Mouse (Mus musculus): ENCODE measurements around the gene Smad6.

- TF ChIP-seq TAL1 (conservative IDR thresholded peaks at IDR 0.05; ENCODE audit: low read depth, low read length) (no peak), CTCF (IDR thresholded peaks at IDR 0.05; ENCODE audit: low read depth, low read length) (no peak), POLR2AphosphoS5 (IDR thresholded peaks at IDR 0.05; ENCODE audit: insufficient replicate concordance, low read depth, low read length) (no peak)
Observed at GRCm38 (mm10) chr9:63950357-63950756, 71.5 kb downstream of the Smad6 start.

Data from G1E (cell line).